Mouse (Mus musculus) CD4-positive, CD25-positive, alpha-beta regulatory T cell, adult 9 weeks (primary cell): ENCODE measurements around the gene Gm49353. TPM values are rescaled to one million over a fixed set of nuclear protein-coding genes. Genes with fewer than 3 reads are reported as not detected.

Experiments
- polyA plus RNA-seq: library from polyadenylated mRNA; unstranded; fragments of 100-300 nt; shearing (Covaris generic); gene quantifications from one replicate; pipeline ENCODE4 v1.2.1, GENCODE M21; 2017

Gm49353 gene
- not detected for polyA plus RNA-seq

GRCm38 (mm10) chr10:29198642-29199041 is at the start of gene Gm49353:
Gene Gm49353, plus strand, starts transcription at chr10:29198954.

GRCm38 (mm10) chr10:29211453-29211852 is 12.7 kb downstream of the Gm49353 start, which contains the start of gene 9330159F19Rik:
Gene 9330159F19Rik, plus strand, starts transcription at chr10:29211606.

Other genes starting within 250 kb of the Gm49353 start
- gene 2310057J18Rik, start 212.7 kb upstream of the Gm49353 start, polyA plus RNA-seq = not detected
- not detected for gene Soga3, start 55.1 kb upstream of the Gm49353 start, polyA plus RNA-seq
- not detected for gene 9330159F19Rik, start 12.7 kb downstream of the Gm49353 start, polyA plus RNA-seq
- gene Echdc1, start 114.2 kb downstream of the Gm49353 start, polyA plus RNA-seq = 21.3 TPM
- 86.8 TPM for gene Rnf146, start 163.5 kb downstream of the Gm49353 start, polyA plus RNA-seq